Mouse (Mus musculus) small intestine, adult 2 months (tissue): Measurements from ENCODE around the gene Pkp4.

ENCODE experiments used
- CTCF ChIP-seq: fragments of 200-500 bp; IDR thresholded peaks from 2 replicates; pipeline ENCODE4 v1.5.1; 2012; ENCODE audit warnings: low read depth, mild to moderate bottlenecking, control low read depth, inconsistent platforms, low read length, moderate library complexity, mixed read lengths; ENCODE audit not compliant: insufficient replicate concordance, insufficient read length; ENCODE audit errors: extremely low read depth
- POLR2A ChIP-seq: fragments of 200-500 bp; IDR thresholded peaks from 2 replicates; pipeline ENCODE4 v1.6.1; 2012; ENCODE audit warnings: low read depth, mild to moderate bottlenecking, control low read depth, inconsistent platforms, low read length, moderate library complexity

GRCm38 (mm10) chr2:59211051-59211450, 50.4 kb downstream of the Pkp4 start:
- TF ChIP-seq CTCF (no peak), POLR2A (no peak)
